Mouse (Mus musculus): Measurements from ENCODE around the gene Il6.
"Not testable (repeated sequence)": the region's sequence is repeated elsewhere in the genome, so short reads cannot be mapped to it uniquely, and the experiment has no call there.

Il6 gene

GRCm38 (mm10) chr5:30012726-30013503 is at the start of gene Il6:
Gene Il6, plus strand, starts transcription at chr5:30013114.
- peak; percentile 93 for DNase-seq

- DNase-seq, result no peak
These were observed 49.4 kb upstream of the Il6 start for GRCm38 (mm10) chr5:29963488-29963887.

GRCm38 (mm10) chr5:29970212-29970611 is 42.7 kb upstream of the Il6 start:
- no peak for DNase-seq

GRCm38 (mm10) chr5:29972796-29973195 is 40.1 kb upstream of the Il6 start:
- DNase-seq, result no peak

- DNase-seq, result no peak
These were observed 39.4 kb upstream of the Il6 start for GRCm38 (mm10) chr5:29973533-29973932.

GRCm38 (mm10) chr5:29974115-29974514 is 38.8 kb upstream of the Il6 start:
- DNase-seq, result no peak

GRCm38 (mm10) chr5:29993583-29993982 is 19.3 kb upstream of the Il6 start:
- no peak for DNase-seq

GRCm38 (mm10) chr5:29994344-29994743 is 18.6 kb upstream of the Il6 start:
- DNase-seq, result no peak

GRCm38 (mm10) chr5:29997351-29997750 is 15.6 kb upstream of the Il6 start:
- no peak for DNase-seq

GRCm38 (mm10) chr5:30000921-30001320 is 12.0 kb upstream of the Il6 start:
- no peak for DNase-seq

GRCm38 (mm10) chr5:30014580-30014979 is 1.7 kb downstream of the Il6 start:
- DNase-seq, result peak; percentile 17

- not testable (repeated sequence) for DNase-seq
These were observed 22.9 kb downstream of the Il6 start for GRCm38 (mm10) chr5:30035862-30036261.

- not testable (repeated sequence) for DNase-seq
These were observed 24.2 kb downstream of the Il6 start for GRCm38 (mm10) chr5:30037111-30037510.

GRCm38 (mm10) chr5:30039324-30039723 is 26.4 kb downstream of the Il6 start:
- not testable (repeated sequence) for DNase-seq

- not testable (repeated sequence) for DNase-seq
These were observed 26.9 kb downstream of the Il6 start for GRCm38 (mm10) chr5:30039841-30040240.

- no peak for DNase-seq
These were observed 45.4 kb downstream of the Il6 start for GRCm38 (mm10) chr5:30058216-30058731.

- not testable (repeated sequence) for DNase-seq
These were observed 46.7 kb downstream of the Il6 start for GRCm38 (mm10) chr5:30059607-30060006.

GRCm38 (mm10) chr5:30067726-30068125 is 54.8 kb downstream of the Il6 start:
- DNase-seq, result no peak
